ENCODE assay signal across 21 mouse cellular contexts in genomic region chr9:98974898-98975297, GRCm38 (mm10). TPM values are rescaled to one million over a fixed set of nuclear protein-coding genes. Genes with fewer than 3 reads are reported as not detected.
"Had no signal": no experiment of that assay in that cellular context is flagged by ENCODE, and none has a peak within 500 bp of the region (broad histone marks: within the 10 kb centered on the region; RNA-seq: fewer than 3 reads in every experiment).

No protein-coding gene starts in this region.

- ATAC-seq: liver, embryonic 12.5 days; liver, postnatal 0 days; lung, postnatal 0 days; midbrain, embryonic 13.5 days; midbrain, embryonic 15.5 days; midbrain, embryonic 16.5 days had no signal

- DNase-seq: left cerebral cortex, postnatal 4 days; liver; liver, embryonic 13.5 days; liver, postnatal 0 days; lung, adult 18-20 months; lung, adult 2 months; lung, embryonic 14.5 days; lung, postnatal 10 days; lung, postnatal 14 days; lung, postnatal 36 days; lung, postnatal 4 days; midbrain, embryonic 14.5 days had no signal

RNA-seq across cellular contexts. Expression of gene Foxl2, which starts 19.8 kb away (rescaled TPM):
- total RNA-seq: liver, adult 2 months; megakaryocyte, adult 5-6 weeks; megakaryocyte-erythroid progenitor cell, adult 5-6 weeks; monocyte, adult 5-6 weeks had no signal
